Mouse (Mus musculus): ENCODE data around the gene Otos.

Gene Otos

GRCm38 (mm10) chr1:92648673-92649072, at the start of gene Otos:
Gene Otos, minus strand, starts transcription at chr1:92648841.
- peak; percentile 66 for DNase-seq (ENCODE audit: low spot score)

- peak; percentile 75 for DNase-seq (ENCODE audit: low spot score)
Measured at GRCm38 (mm10) chr1:92696848-92697247, 48.2 kb upstream of the Otos start.

- DNase-seq (ENCODE audit: low spot score), result no peak
Measured at GRCm38 (mm10) chr1:92695751-92696150, 47.1 kb upstream of the Otos start.

- DNase-seq (ENCODE audit: low spot score), result no peak
Measured at GRCm38 (mm10) chr1:92691166-92691844, 42.7 kb upstream of the Otos start.

- DNase-seq (ENCODE audit: low spot score), result no peak
Measured at GRCm38 (mm10) chr1:92686994-92687393, 38.4 kb upstream of the Otos start.

GRCm38 (mm10) chr1:92683151-92683550, 34.5 kb upstream of the Otos start:
- no peak for DNase-seq (ENCODE audit: low spot score)

GRCm38 (mm10) chr1:92680668-92681603, 32.3 kb upstream of the Otos start:
- DNase-seq (ENCODE audit: low spot score), result peak; percentile 50

GRCm38 (mm10) chr1:92678757-92679156, 30.1 kb upstream of the Otos start:
- no peak for DNase-seq (ENCODE audit: low spot score)

GRCm38 (mm10) chr1:92676676-92676975, 28.0 kb upstream of the Otos start:
- DNase-seq (ENCODE audit: low spot score), result no peak

GRCm38 (mm10) chr1:92675932-92676675, 27.5 kb upstream of the Otos start:
- no peak for DNase-seq (ENCODE audit: low spot score)

- no peak for DNase-seq (ENCODE audit: low spot score)
Measured at GRCm38 (mm10) chr1:92673258-92673782, 24.7 kb upstream of the Otos start.

- DNase-seq (ENCODE audit: low spot score), result no peak
Measured at GRCm38 (mm10) chr1:92671326-92671725, 22.7 kb upstream of the Otos start.

GRCm38 (mm10) chr1:92669430-92669829, 20.8 kb upstream of the Otos start:
- no peak for DNase-seq (ENCODE audit: low spot score)

- DNase-seq (ENCODE audit: low spot score), result no peak
Measured at GRCm38 (mm10) chr1:92667106-92667505, 18.5 kb upstream of the Otos start.

- DNase-seq (ENCODE audit: low spot score), result no peak
Measured at GRCm38 (mm10) chr1:92659392-92659791, 10.8 kb upstream of the Otos start.

GRCm38 (mm10) chr1:92657025-92657820, 8.6 kb upstream of the Otos start:
- no peak for DNase-seq (ENCODE audit: low spot score)

GRCm38 (mm10) chr1:92654676-92655075, 6.0 kb upstream of the Otos start:
- DNase-seq (ENCODE audit: low spot score), result no peak

- DNase-seq (ENCODE audit: low spot score), result no peak
Measured at GRCm38 (mm10) chr1:92653179-92653578, 4.5 kb upstream of the Otos start.

- no peak for DNase-seq (ENCODE audit: low spot score)
Measured at GRCm38 (mm10) chr1:92651467-92651866, 2.8 kb upstream of the Otos start.

GRCm38 (mm10) chr1:92648197-92648596, 444 bp downstream of the Otos start:
- DNase-seq (ENCODE audit: low spot score), result no peak

GRCm38 (mm10) chr1:92647752-92648151, 889 bp downstream of the Otos start:
- DNase-seq (ENCODE audit: low spot score), result peak; percentile 65

GRCm38 (mm10) chr1:92647026-92647425, 1.6 kb downstream of the Otos start:
- DNase-seq (ENCODE audit: low spot score), result no peak
